Mouse (Mus musculus) myocyte (in vitro differentiated cells): ENCODE measurements around the gene Cdiptos. TPM values are rescaled to one million over a fixed set of nuclear protein-coding genes. Genes with fewer than 3 reads are reported as not detected.

Experiments
- H3K27me3 ChIP-seq: one replicate; pipeline ENCODE4 v1.6.1; 2011; ENCODE audit not compliant: control insufficient read depth, insufficient read depth, insufficient read length
- H3K36me3 ChIP-seq: one replicate; pipeline ENCODE4 v1.6.1; 2011; ENCODE audit not compliant: control insufficient read depth, insufficient read depth
- H3K4me2 ChIP-seq: one replicate; pipeline ENCODE4 v1.6.1; 2011; ENCODE audit warnings: low read depth, control low read depth
- H3K4me3 ChIP-seq: one replicate; pipeline ENCODE4 v1.5.1; 2011; ENCODE audit warnings: mild to moderate bottlenecking, control low read depth, moderate library complexity
- H3K79me2 ChIP-seq: one replicate; pipeline ENCODE4 v1.6.1; 2011; ENCODE audit not compliant: control insufficient read depth, insufficient read depth
- H3ac ChIP-seq: one replicate; pipeline ENCODE4 v1.6.1; 2011; ENCODE audit not compliant: control insufficient read depth, insufficient read length
- CEBPB ChIP-seq: IDR thresholded peaks from 2 replicates; pipeline ENCODE4 v1.6.1; 2011; ENCODE audit warnings: mild to moderate bottlenecking, moderate library complexity; ENCODE audit not compliant: poor library complexity, insufficient read depth, severe bottlenecking
- E2F4 ChIP-seq: IDR thresholded peaks from one replicate; pipeline ENCODE4 v1.6.1; 2011; ENCODE audit warnings: mild to moderate bottlenecking, control low read depth, moderate library complexity; ENCODE audit not compliant: insufficient read depth
- MAX ChIP-seq: IDR thresholded peaks from one replicate; pipeline ENCODE4 v1.6.1; 2011; ENCODE audit warnings: low read depth, mild to moderate bottlenecking, control low read depth
- MYOD1 ChIP-seq, 3 experiments: IDR thresholded peaks; one replicate each; pipeline ENCODE4 v1.6.1; 2011; ENCODE audit warnings: control low read depth in 2 of 3, low read depth in 2 of 3, mild to moderate bottlenecking in 2 of 3, moderate library complexity in 1 of 3; ENCODE audit not compliant: insufficient read length in 2 of 3, control insufficient read depth in 1 of 3
- MYOG ChIP-seq, 3 experiments: IDR thresholded peaks; one replicate each; pipeline ENCODE4 v1.6.1; 2011; ENCODE audit warnings: control low read depth in 2 of 3, low read depth in 2 of 3, mild to moderate bottlenecking in 2 of 3; ENCODE audit not compliant: insufficient read length in 2 of 3, control insufficient read depth in 1 of 3, insufficient read depth in 1 of 3
- POLR2A ChIP-seq: IDR thresholded peaks from one replicate; pipeline ENCODE4 v1.6.1; 2011; ENCODE audit warnings: low read depth, mild to moderate bottlenecking, control low read depth, moderate library complexity; ENCODE audit not compliant: insufficient read length
- POLR2AphosphoS2 ChIP-seq: IDR thresholded peaks from one replicate; pipeline ENCODE4 v1.6.1; 2011; ENCODE audit warnings: low read depth, control low read depth; ENCODE audit not compliant: insufficient read length
- REST ChIP-seq: IDR thresholded peaks from one replicate; pipeline ENCODE4 v1.6.1; 2011; ENCODE audit warnings: mild to moderate bottlenecking, control low read depth, moderate library complexity; ENCODE audit not compliant: insufficient read depth, insufficient read length
- SRF ChIP-seq: IDR thresholded peaks from one replicate; pipeline ENCODE4 v1.6.1; 2011; ENCODE audit warnings: low read depth; ENCODE audit not compliant: control insufficient read depth, insufficient read length
- TCF12 ChIP-seq: IDR thresholded peaks from one replicate; pipeline ENCODE4 v1.6.1; 2011; ENCODE audit warnings: mild to moderate bottlenecking, control low read depth; ENCODE audit not compliant: poor library complexity, insufficient read depth, severe bottlenecking
- TCF3 ChIP-seq: IDR thresholded peaks from one replicate; pipeline ENCODE4 v1.6.1; 2011; ENCODE audit warnings: low read depth, control low read depth; ENCODE audit not compliant: insufficient read length
- USF1 ChIP-seq: IDR thresholded peaks from one replicate; pipeline ENCODE4 v1.6.1; 2011; ENCODE audit warnings: low read depth, mild to moderate bottlenecking, control low read depth, moderate library complexity
- polyA plus RNA-seq: library from polyadenylated mRNA; unstranded; fragments of >200 nt; fragmentation: generic; extraction: Trizol; gene quantifications from one replicate; pipeline ENCODE4 v1.2.1, GENCODE M21; 2012; ENCODE audit warnings: missing spikeins

The Cdiptos gene
- polyA plus RNA-seq, 1 experiment: 0.18 TPM

GRCm38 (mm10) chr7:127003620-127004019 is 27.7 kb upstream of the Cdiptos start:
- Histone ChIP-seq H3K36me3 (no peaks in the 10 kb centered on the region), H3K4me2 (no peak overlapping the region), H3K79me2 (peaks cover 6% of the 10 kb centered on the region), H3K4me3 (no peak overlapping the region), H3ac (no peak overlapping the region), H3K27me3 (no peaks in the 10 kb centered on the region)
- no peak for TF ChIP-seq MYOG (IDR thresholded peaks at IDR 0.05; ENCODE audit: control insufficient read depth in 1 of 3, insufficient read depth in 1 of 3, insufficient read length in 2 of 3, low read depth in 2 of 3)

- Histone ChIP-seq H3K36me3 (peaks cover 5% of the 10 kb centered on the region), H3K79me2 (no peaks in the 10 kb centered on the region), H3K4me2 (no peak overlapping the region), H3K4me3 (no peak overlapping the region), H3ac (no peak overlapping the region), H3K27me3 (no peaks in the 10 kb centered on the region)
- TF ChIP-seq E2F4: no peak
- TF ChIP-seq TCF3: no peak
- TF ChIP-seq POLR2AphosphoS2: no peak
- no peak for TF ChIP-seq CEBPB
- no peak for TF ChIP-seq MAX
- TF ChIP-seq MYOG (IDR thresholded peaks at IDR 0.05; ENCODE audit: control insufficient read depth in 1 of 3, insufficient read depth in 1 of 3, insufficient read length in 2 of 3, low read depth in 2 of 3): no peak
- no peak for TF ChIP-seq MYOD1 (IDR thresholded peaks at IDR 0.05; ENCODE audit: control insufficient read depth in 1 of 3, insufficient read length in 2 of 3, low read depth in 2 of 3)
- no peak for TF ChIP-seq POLR2A
- no peak for TF ChIP-seq TCF12
- TF ChIP-seq REST: no peak
- TF ChIP-seq SRF: no peak
- TF ChIP-seq USF1: no peak
These were observed 23.7 kb upstream of the Cdiptos start for GRCm38 (mm10) chr7:126999568-126999967.

- Histone ChIP-seq H3K79me2 (no peaks in the 10 kb centered on the region), H3K4me2 (no peak overlapping the region), H3K36me3 (peaks cover 5% of the 10 kb centered on the region), H3ac (no peak overlapping the region), H3K27me3 (no peaks in the 10 kb centered on the region), H3K4me3 (no peak overlapping the region)
- TF ChIP-seq MYOD1 (IDR thresholded peaks at IDR 0.05; ENCODE audit: control insufficient read depth in 1 of 3, insufficient read length in 2 of 3, low read depth in 2 of 3): no peak
- TF ChIP-seq POLR2AphosphoS2: no peak
- no peak for TF ChIP-seq USF1
- TF ChIP-seq POLR2A: no peak
- no peak for TF ChIP-seq TCF3
These were observed 20.6 kb upstream of the Cdiptos start for GRCm38 (mm10) chr7:126996449-126996848.

- Histone ChIP-seq H3K27me3 (no peaks in the 10 kb centered on the region), H3K79me2 (no peaks in the 10 kb centered on the region), H3ac (no peak overlapping the region), H3K36me3 (no peaks in the 10 kb centered on the region), H3K4me3 (no peak overlapping the region), H3K4me2 (no peak overlapping the region)
- TF ChIP-seq MAX (no peak), REST (no peak), POLR2AphosphoS2 (no peak), SRF (no peak), MYOD1 (IDR thresholded peaks at IDR 0.05; ENCODE audit: control insufficient read depth in 1 of 3, insufficient read length in 2 of 3, low read depth in 2 of 3) (no peak)
These were observed 12.9 kb upstream of the Cdiptos start for GRCm38 (mm10) chr7:126988816-126989215.

GRCm38 (mm10) chr7:126986319-126986718 is 10.4 kb upstream of the Cdiptos start:
- no peaks in the 10 kb centered on the region for H3K36me3 ChIP-seq
- TF ChIP-seq SRF (no peak), E2F4 (no peak), POLR2AphosphoS2 (peak; percentile 56), REST (no peak), USF1 (no peak), MYOG (IDR thresholded peaks at IDR 0.05; ENCODE audit: control insufficient read depth in 1 of 3, insufficient read depth in 1 of 3, insufficient read length in 2 of 3, low read depth in 2 of 3) (peak in 2 of 3 experiments; percentile 26 to 65), TCF3 (no peak), MYOD1 (IDR thresholded peaks at IDR 0.05; ENCODE audit: control insufficient read depth in 1 of 3, insufficient read length in 2 of 3, low read depth in 2 of 3) (peak in 1 of 3 experiments; percentile 72), POLR2A (no peak), TCF12 (no peak), MAX (no peak)

More at GRCm38 (mm10) chr7:126986319-126986718, 10.4 kb upstream of the Cdiptos start:
- H3K4me2 ChIP-seq: no peak overlapping the region
- no peaks in the 10 kb centered on the region for H3K79me2 ChIP-seq
- H3ac ChIP-seq: no peak overlapping the region
- H3K27me3 ChIP-seq: no peaks in the 10 kb centered on the region
- H3K4me3 ChIP-seq: no peak overlapping the region
